In genomic region chr6:148598746-148599337, GRCm38 (mm10) we compare ENCODE assay signal across 8 mouse cellular contexts.
DNase-seq lines count a peak whose midpoint lies in the region; ATAC-seq and TF ChIP-seq lines count a peak whose summit lies in the region.

No protein-coding gene starts in this region.

- peak overlapping the region; percentile 68 for H3K4me2 ChIP-seq in heart, embryonic 11.5 days
- H3K4me2 ChIP-seq in forebrain, postnatal 0 days (ENCODE audit: low read depth), result peak overlapping the region; percentile 35
- peak overlapping the region; percentile 58 for H3K4me2 ChIP-seq in limb, embryonic 12.5 days
- H3K4me2 ChIP-seq in stomach, embryonic 15.5 days, result peak overlapping the region; percentile 43

- no peaks in the 10 kb centered on the region for H3K9me3 ChIP-seq in heart, embryonic 11.5 days (replicated peaks; ENCODE audit: control insufficient read depth, low read length)
- H3K9me3 ChIP-seq in forebrain, postnatal 0 days (ENCODE audit: low read length), result no peaks in the 10 kb centered on the region
- H3K9me3 ChIP-seq in limb, embryonic 12.5 days, result no peaks in the 10 kb centered on the region
- H3K9me3 ChIP-seq in stomach, embryonic 15.5 days, result no peaks in the 10 kb centered on the region

- H3K27me3 ChIP-seq in heart, embryonic 11.5 days (ENCODE audit: control insufficient read depth, insufficient read depth, low read length), result no peaks in the 10 kb centered on the region
- no peaks in the 10 kb centered on the region for H3K27me3 ChIP-seq in forebrain, postnatal 0 days (ENCODE audit: insufficient read depth, low read length)
- H3K27me3 ChIP-seq in limb, embryonic 12.5 days, result no peaks in the 10 kb centered on the region
- H3K27me3 ChIP-seq in stomach, embryonic 15.5 days (replicated peaks), result no peaks in the 10 kb centered on the region

- H3K27ac ChIP-seq in heart, embryonic 11.5 days (ENCODE audit: low read depth, low read length), result no peak overlapping the region
- H3K27ac ChIP-seq in forebrain, postnatal 0 days (ENCODE audit: low read depth, low read length), result no peak overlapping the region
- no peak overlapping the region for H3K27ac ChIP-seq in limb, embryonic 12.5 days
- H3K27ac ChIP-seq in stomach, embryonic 15.5 days, result no peak overlapping the region

- H3K9ac ChIP-seq in heart, embryonic 11.5 days (ENCODE audit: low read depth, low read length), result peak overlapping the region; percentile 43; the same call in 1 of the 2 replicates
- H3K9ac ChIP-seq in forebrain, postnatal 0 days, result 0 out of 2 replicates have a peak overlapping the region, but pooled peaks have one; percentile 15
- H3K9ac ChIP-seq in limb, embryonic 12.5 days (replicated peaks), result peak overlapping the region; percentile 40
- no peak overlapping the region for H3K9ac ChIP-seq in stomach, embryonic 15.5 days

- H3K4me3 ChIP-seq in heart, embryonic 11.5 days (ENCODE audit: low read depth, low read length), result peak overlapping the region; percentile 30
- H3K4me3 ChIP-seq in forebrain, postnatal 0 days (ENCODE audit: low read depth, low read length), result peak overlapping the region; percentile 4; the same call in 1 of the 2 replicates
- peak overlapping the region; percentile 31 for H3K4me3 ChIP-seq in limb, embryonic 12.5 days (replicated peaks)
- H3K4me3 ChIP-seq in stomach, embryonic 15.5 days (replicated peaks), result no peak overlapping the region; the same call in 1 of the 2 replicates

- TF ChIP-seq CTCF in forebrain, postnatal 0 days (IDR thresholded peaks at IDR 0.05; ENCODE audit: low read depth), result no peak

- DNase-seq in heart, adult 11 months, result no peak
- peak; percentile 90 for DNase-seq in ES-CJ7 (ENCODE audit: low read depth, low spot score)
- DNase-seq in forebrain, postnatal 0 days, result peak; percentile 62
- DNase-seq in gastrocnemius, postnatal 10 days, result no peak
- no peak for DNase-seq in heart, adult 18-20 months

- ATAC-seq in heart, embryonic 11.5 days (replicated peaks; ENCODE audit: insufficient number of reproducible peaks, low FRiP score, low TSS enrichment), result no peak
- ATAC-seq in forebrain, postnatal 0 days, result peak; percentile 64; the same call in 1 of the 2 replicates
- ATAC-seq in limb, embryonic 12.5 days (ENCODE audit: insufficient number of reproducible peaks, insufficient read depth, low FRiP score, low TSS enrichment, low read depth), result peak; percentile 45; the same call in 1 of the 2 replicates
- no peak for ATAC-seq in stomach, embryonic 15.5 days (ENCODE audit: insufficient read depth, low FRiP score, low read depth)

- 6% methylated on average over 16 of the region's 16 CpGs for WGBS in heart, embryonic 11.5 days (ENCODE audit: insufficient replicate concordance)
- 2% methylated on average over 16 of the region's 16 CpGs for WGBS in forebrain, postnatal 0 days
- WGBS in limb, embryonic 12.5 days, result 2% methylated on average over 16 of the region's 16 CpGs
- 14% methylated on average over 16 of the region's 16 CpGs for WGBS in stomach, embryonic 15.5 days

- H3K4me1 ChIP-seq in heart, embryonic 11.5 days (ENCODE audit: control insufficient read depth, insufficient read depth, low read length), result peaks cover 5% of the 10 kb centered on the region; the same call in 1 of the 2 replicates
- peaks cover 8% of the 10 kb centered on the region; the same call in 1 of the 2 replicates for H3K4me1 ChIP-seq in forebrain, postnatal 0 days (ENCODE audit: insufficient read depth)
- peaks cover 21% of the 10 kb centered on the region for H3K4me1 ChIP-seq in limb, embryonic 12.5 days (replicated peaks)
- peaks cover 9% of the 10 kb centered on the region; the same call in 1 of the 2 replicates for H3K4me1 ChIP-seq in stomach, embryonic 15.5 days

- H3K36me3 ChIP-seq in heart, embryonic 11.5 days (ENCODE audit: control insufficient read depth, insufficient read depth, low read length), result no peaks in the 10 kb centered on the region
- H3K36me3 ChIP-seq in forebrain, postnatal 0 days (ENCODE audit: insufficient read depth), result no peaks in the 10 kb centered on the region
- no peaks in the 10 kb centered on the region for H3K36me3 ChIP-seq in limb, embryonic 12.5 days
- no peaks in the 10 kb centered on the region for H3K36me3 ChIP-seq in stomach, embryonic 15.5 days

Comparison
In these comparisons a context has a peak if more than half of its experiments do, and no peak if none do; other contexts are left out.
1. ATAC-seq: peak in forebrain, postnatal 0 days (single experiment) and limb, embryonic 12.5 days (single experiment); none in heart, embryonic 11.5 days (single experiment) and stomach, embryonic 15.5 days (single experiment).
2. DNase-seq: peak in ES-CJ7 (single experiment) and forebrain, postnatal 0 days (single experiment); none in heart, adult 11 months (single experiment), gastrocnemius, postnatal 10 days (single experiment) and heart, adult 18-20 months (0 of 2).
3. Peak in every context shown above with its lines, with median percentiles within 50 percentile points of each other: H3K4me2 ChIP-seq.